Mouse (Mus musculus): ENCODE measurements around the gene Srcin1.

DNA sequence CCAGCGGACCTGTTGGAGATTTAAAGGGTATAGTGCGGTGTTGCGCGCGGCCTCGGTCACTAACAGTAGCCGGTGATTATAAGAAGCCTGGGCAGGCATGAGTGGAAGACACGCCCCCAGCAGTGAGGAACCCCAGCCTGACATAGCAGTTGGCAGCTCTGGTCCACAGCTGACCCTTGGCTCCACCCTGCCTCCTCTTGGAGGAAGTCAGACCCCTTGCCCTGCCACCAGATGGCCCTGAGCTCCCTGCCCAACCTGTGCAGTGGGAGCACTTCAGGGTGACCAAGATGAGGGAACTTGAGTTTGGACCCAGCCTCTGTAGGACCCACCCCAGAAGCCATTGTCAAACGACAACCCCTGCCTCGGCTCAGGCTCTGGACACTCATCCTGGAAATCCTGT is 84.3 kb downstream of the Srcin1 start:
- TF ChIP-seq CTCF (IDR thresholded peaks at IDR 0.05; ENCODE audit: control insufficient read depth, insufficient read depth, insufficient replicate concordance, low read depth, low read length), result no peak
- TF ChIP-seq POLR2A (IDR thresholded peaks at IDR 0.05; ENCODE audit: control insufficient read depth, low read depth, low read length), result no peak

Data from testis, adult 2 months (tissue).